Mouse (Mus musculus) kidney, adult 2 months (tissue): ENCODE results near the gene Klhl18. TPM values are rescaled to one million over a fixed set of nuclear protein-coding genes. Genes with fewer than 3 reads are reported as not detected.

Source experiments
- DNase-seq: peaks from one replicate; pipeline ENCODE4 v3.0.0; 2021
- H3K27ac ChIP-seq: fragments of 200-500 bp; 2 replicates; pipeline ENCODE4 v1.5.1; 2012; ENCODE audit warnings: low read depth, low read length, control low read depth, inconsistent platforms; ENCODE audit not compliant: insufficient read depth
- H3K27me3 ChIP-seq: fragments of 200-500 bp; replicated peaks from 2 replicates; pipeline ENCODE4 v1.6.1; 2012; ENCODE audit warnings: mild to moderate bottlenecking, moderate library complexity, low read length, inconsistent platforms; ENCODE audit not compliant: control insufficient read depth, insufficient read depth
- H3K36me3 ChIP-seq: fragments of 200-500 bp; 2 replicates; pipeline ENCODE4 v1.6.1; 2012; ENCODE audit warnings: mild to moderate bottlenecking, moderate library complexity, low read length, inconsistent platforms; ENCODE audit not compliant: control insufficient read depth, insufficient read depth
- H3K4me1 ChIP-seq: fragments of 200-500 bp; 2 replicates; pipeline ENCODE4 v1.6.1; 2011; ENCODE audit warnings: low read length; ENCODE audit not compliant: control insufficient read depth, insufficient read depth
- H3K4me3 ChIP-seq: fragments of 200-500 bp; 2 replicates; pipeline ENCODE4 v1.5.1; 2011; ENCODE audit warnings: mild to moderate bottlenecking, low read depth, low read length, control low read depth; ENCODE audit not compliant: insufficient read depth
- CTCF ChIP-seq: fragments of 200-500 bp; conservative IDR thresholded peaks from 2 replicates; pipeline ENCODE4 v1.5.1; 2011; ENCODE audit warnings: low read depth, mild to moderate bottlenecking, control low read depth, low read length, moderate library complexity, mixed read lengths; ENCODE audit not compliant: insufficient read depth, insufficient read length
- POLR2A ChIP-seq: fragments of 200-500 bp; IDR thresholded peaks from one replicate; pipeline ENCODE4 v1.6.1; 2011; ENCODE audit warnings: low read depth, low read length, control low read depth
- WGBS: fragments of 180-500 bp; shearing (Covaris S2); methylation state at CpG from one replicate; pipeline ENCODE4 v1.1.7; 2018; 5-methylcytosine and 5-hydroxymethylcytosine counted together
- polyA plus RNA-seq: library from polyadenylated mRNA; depleted of rRNA; stranded (reverse); fragments of >200 nt; gene quantifications from 2 replicates; pipeline ENCODE4 v1.2.3, GENCODE M21; 2012; rRNA removed

Gene Klhl18
- polyA plus RNA-seq, result 17.4 and 17.8 TPM in 2 replicates

DNA sequence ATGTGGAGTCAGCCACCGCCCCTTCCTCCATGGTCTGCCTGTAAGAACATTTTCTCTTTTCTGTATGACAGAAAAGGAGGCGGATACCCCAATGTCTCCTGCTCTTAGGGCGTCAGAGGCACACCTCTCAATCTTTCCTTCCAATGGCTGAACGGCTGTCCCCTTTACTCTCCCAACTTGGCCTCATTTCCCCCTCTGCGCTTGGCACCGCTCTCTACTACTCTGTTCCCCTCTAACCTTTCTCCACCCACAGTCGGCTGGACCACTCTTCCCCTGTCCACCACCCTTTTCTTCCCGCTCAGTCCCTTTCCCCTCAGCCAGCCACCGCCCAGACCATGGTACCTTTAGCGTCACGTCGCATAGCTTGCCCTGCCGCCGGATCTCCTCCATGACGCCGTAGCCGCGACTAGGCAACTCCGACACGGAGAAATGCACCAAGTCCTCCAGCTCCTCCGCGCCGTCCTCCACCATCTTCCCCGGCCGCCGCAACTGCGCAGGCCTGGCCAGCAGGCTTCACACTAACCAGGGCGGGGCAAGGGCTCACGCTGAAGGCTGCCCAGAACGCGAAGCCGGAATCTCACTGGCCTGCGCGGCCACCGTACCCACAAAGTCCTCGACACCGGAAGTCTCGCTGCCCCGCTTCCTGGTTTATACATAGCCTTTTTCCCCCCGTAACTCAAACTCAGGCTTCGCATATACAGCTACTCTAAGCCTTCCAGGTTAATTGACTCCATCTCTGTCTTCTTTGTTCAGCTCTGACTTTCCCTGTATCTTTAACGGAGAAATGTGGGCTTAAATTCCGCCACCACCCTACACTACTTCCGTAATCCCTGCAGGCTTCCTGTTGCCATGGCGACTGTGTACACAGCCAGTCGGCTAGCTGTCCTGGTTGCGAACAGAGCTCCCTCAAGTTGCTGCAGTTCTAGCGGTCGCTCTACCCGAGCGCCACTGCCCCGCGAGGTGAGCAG is at the start of gene Klhl18, which contains the start of gene Kif9:
Klhl18 (minus strand) TSS at position 571 of the 968 bp plus-strand sequence.
Kif9 (plus strand) TSS at position 835 of the 968 bp plus-strand sequence.
- peak; percentile 99 for DNase-seq
- under 1% methylated on average over 53 of the region's 53 CpGs for WGBS
- H3K4me1 ChIP-seq, result peaks cover 9% of the 10 kb centered on the region; the same call in 1 of the 2 replicates
- TF ChIP-seq POLR2A (peak; percentile 85), CTCF (0 out of 2 replicates have a peak, but pooled peaks have one; percentile 4)
- H3K27ac ChIP-seq, result peak within 1 kb of the TSS; percentile 82
- no peaks in the 10 kb centered on the region for H3K27me3 ChIP-seq
- peak within 1 kb of the TSS; percentile 89 for H3K4me3 ChIP-seq
- no peaks in the 10 kb centered on the region for H3K36me3 ChIP-seq

DNA sequence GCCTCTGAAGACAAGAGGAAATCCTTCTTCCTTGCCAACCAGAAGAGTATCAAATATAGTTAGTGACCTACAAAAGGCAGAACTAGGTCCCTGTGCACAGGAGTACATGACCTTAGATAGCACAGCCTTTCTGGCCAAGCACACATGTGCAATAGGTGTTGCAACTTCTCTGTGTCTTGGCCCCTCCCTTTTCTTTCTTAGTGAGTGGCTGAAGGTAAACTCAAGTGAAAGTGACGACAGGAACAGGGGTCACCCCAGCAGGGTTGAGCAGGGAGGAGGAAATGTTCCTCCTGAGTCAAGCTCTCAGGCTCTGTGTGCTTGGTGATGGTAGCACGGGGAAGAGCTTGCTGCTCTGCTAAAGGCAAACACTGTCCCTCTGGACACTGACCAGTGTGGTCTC is 49.2 kb upstream of the Klhl18 start:
- no peak for TF ChIP-seq CTCF
- TF ChIP-seq POLR2A, result no peak
- Histone ChIP-seq H3K27me3 (no peaks in the 10 kb centered on the region), H3K36me3 (no peaks in the 10 kb centered on the region), H3K27ac (no peak overlapping the region), H3K4me3 (no peak overlapping the region), H3K4me1 (no peaks in the 10 kb centered on the region; the same call in 1 of the 2 replicates)
- DNase-seq, result no peak
- 43% methylated on average over 2 of the region's 2 CpGs for WGBS

DNA sequence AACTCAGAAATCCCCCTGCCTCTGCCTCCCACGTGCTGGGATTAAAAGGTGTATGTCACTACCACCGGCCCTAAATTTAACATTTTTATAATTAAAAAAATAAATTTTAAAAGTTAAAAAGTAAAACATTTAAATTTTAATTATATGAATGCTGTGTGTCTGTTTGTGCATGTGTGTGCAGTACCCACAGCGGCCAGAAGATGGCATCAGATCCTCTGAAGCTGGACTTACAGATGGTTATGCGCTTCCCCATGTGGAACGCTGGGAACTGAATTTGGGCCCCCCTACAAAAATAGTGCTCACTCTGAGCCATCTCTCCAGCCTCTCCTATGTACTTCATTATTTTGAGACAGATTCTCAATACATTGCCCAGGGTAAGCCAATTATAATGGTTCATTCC is 14.4 kb upstream of the Klhl18 start:
- Histone ChIP-seq H3K36me3 (no peaks in the 10 kb centered on the region), H3K27ac (no peak overlapping the region), H3K4me3 (no peak overlapping the region), H3K4me1 (no peaks in the 10 kb centered on the region), H3K27me3 (no peaks in the 10 kb centered on the region)
- no peak for TF ChIP-seq POLR2A
- peak; percentile 45 for TF ChIP-seq CTCF
- peak; percentile 6 for DNase-seq
- WGBS, result 67% methylated on average over 5 of the region's 5 CpGs

DNA sequence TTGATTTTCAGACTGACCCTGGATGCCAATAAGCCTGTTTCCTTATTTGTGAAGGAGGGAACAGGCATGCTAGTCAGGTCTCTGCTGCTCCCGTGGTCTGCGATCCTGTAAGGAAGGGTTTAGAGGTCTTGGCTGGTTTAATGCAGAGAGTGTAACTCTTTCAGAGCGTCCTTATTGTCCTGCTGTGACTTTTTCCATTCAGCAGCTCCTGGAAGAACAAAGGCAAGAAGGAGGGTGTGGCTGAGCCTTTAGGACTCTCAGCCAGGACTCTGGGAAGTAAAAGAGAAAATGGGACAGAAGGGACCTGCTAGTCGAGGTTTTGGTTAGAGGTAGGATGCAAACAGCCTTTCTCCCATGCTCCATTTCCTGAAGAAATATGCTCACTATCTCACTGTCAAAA is 12.3 kb upstream of the Klhl18 start:
- H3K27ac ChIP-seq, result no peak overlapping the region
- H3K36me3 ChIP-seq, result no peaks in the 10 kb centered on the region
- TF ChIP-seq CTCF (no peak), POLR2A (no peak)
- H3K4me3 ChIP-seq, result no peak overlapping the region
- WGBS, result 57% methylated on average over 4 of the region's 4 CpGs
- no peaks in the 10 kb centered on the region for H3K27me3 ChIP-seq
- no peak for DNase-seq
- H3K4me1 ChIP-seq, result no peaks in the 10 kb centered on the region

DNA sequence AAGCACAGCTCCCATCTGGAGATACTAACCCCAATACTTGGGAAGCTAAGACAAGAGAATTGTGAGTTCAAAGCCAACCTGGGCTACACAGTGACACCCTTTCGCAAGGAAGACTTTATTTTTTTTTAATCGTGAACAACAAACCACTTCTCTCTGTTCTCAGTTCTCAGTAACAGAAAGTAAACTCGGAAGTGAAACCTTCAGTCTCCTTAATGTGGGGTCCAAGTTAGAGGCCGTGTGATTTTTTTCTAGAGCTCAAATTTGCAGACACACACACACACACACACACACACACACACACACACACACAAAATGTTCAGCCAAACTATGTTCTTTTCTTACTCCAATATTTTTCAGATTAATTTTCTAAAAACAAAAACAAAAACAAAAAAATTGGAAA is 2.1 kb upstream of the Klhl18 start:
- DNase-seq, result no peak
- no peaks in the 10 kb centered on the region for H3K36me3 ChIP-seq
- 81% methylated on average over 4 of the region's 4 CpGs for WGBS
- TF ChIP-seq CTCF (no peak), POLR2A (no peak)
- H3K4me1 ChIP-seq, result peaks cover 9% of the 10 kb centered on the region; the same call in 1 of the 2 replicates
- H3K27me3 ChIP-seq, result no peaks in the 10 kb centered on the region
- no peak overlapping the region for H3K27ac ChIP-seq
- no peak overlapping the region for H3K4me3 ChIP-seq

DNA sequence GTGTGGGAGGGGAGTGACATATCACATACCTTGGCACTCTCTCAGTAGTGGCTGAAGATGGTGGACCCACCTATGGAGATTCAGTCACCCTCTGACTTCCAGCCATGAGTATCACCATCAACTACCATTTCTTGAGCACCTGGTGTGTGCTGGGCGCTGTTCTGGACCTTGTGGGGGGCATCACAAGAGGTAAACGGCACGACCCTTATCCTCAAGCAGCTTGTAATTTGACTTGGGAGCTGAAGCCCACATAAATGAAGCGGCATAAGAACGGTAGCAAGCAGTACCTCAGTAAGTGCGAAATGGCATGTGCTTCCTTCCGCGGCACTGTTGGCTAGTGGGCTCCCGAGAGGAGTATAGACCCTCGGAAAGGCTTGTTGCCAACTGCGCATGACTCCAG is 1.5 kb upstream of the Klhl18 start:
- H3K4me3 ChIP-seq, result no peak overlapping the region
- 55% methylated on average over 11 of the region's 11 CpGs for WGBS
- H3K27me3 ChIP-seq, result no peaks in the 10 kb centered on the region
- peaks cover 9% of the 10 kb centered on the region; the same call in 1 of the 2 replicates for H3K4me1 ChIP-seq
- H3K36me3 ChIP-seq, result no peaks in the 10 kb centered on the region
- no peak overlapping the region for H3K27ac ChIP-seq
- TF ChIP-seq CTCF (no peak), POLR2A (no peak)
- no peak for DNase-seq

DNA sequence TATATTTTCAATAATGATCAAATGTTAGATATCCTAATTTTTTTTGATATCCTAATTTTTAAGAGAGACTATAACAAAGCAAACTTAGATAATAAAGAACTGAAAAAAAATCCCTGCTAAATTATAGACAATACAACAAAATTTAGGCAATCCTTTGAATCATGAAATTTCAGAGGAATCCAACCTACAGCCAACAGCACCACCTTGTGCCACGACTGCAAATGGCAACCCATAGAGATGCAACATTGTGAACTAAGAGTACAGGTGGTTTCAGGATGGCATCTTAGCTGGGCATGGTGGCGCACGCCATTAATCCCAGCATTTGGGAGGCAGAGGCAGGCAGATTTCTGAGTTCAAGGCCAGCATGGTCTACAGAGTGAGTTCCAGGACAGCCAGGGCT is 10.3 kb downstream of the Klhl18 start:
- WGBS, result 92% methylated on average over 3 of the region's 3 CpGs
- DNase-seq, result peak; percentile 19
- no peak overlapping the region for H3K27ac ChIP-seq
- H3K36me3 ChIP-seq, result no peaks in the 10 kb centered on the region
- H3K27me3 ChIP-seq, result no peaks in the 10 kb centered on the region
- peak; percentile 55 for TF ChIP-seq CTCF
- no peak for TF ChIP-seq POLR2A
- no peaks in the 10 kb centered on the region for H3K4me1 ChIP-seq
- H3K4me3 ChIP-seq, result no peak overlapping the region
